Mouse (Mus musculus): Measurements from ENCODE around the gene Ppm1l.

Gene Ppm1l

DNA sequence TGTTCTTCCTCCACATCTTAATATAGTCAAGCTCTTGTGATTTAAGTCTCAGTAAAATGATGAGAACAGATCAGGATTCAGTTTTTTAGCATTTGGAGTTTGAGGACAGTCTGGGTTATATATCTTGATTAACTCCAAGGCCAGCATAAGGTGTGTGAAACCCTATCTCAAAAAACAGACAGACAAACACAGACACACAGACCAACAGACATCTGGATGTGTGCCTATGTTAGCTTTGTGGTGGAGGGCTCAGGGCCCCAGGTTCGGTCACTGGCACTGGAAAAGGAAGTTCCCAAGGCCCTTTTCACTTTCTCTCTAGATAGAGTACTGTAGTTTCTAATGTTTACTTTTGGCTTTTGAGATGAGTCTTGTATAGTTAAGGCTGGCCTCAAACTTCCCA lies 23.8 kb downstream of the Ppm1l start:
- no peak for DNase-seq (ENCODE audit: low spot score)

DNA sequence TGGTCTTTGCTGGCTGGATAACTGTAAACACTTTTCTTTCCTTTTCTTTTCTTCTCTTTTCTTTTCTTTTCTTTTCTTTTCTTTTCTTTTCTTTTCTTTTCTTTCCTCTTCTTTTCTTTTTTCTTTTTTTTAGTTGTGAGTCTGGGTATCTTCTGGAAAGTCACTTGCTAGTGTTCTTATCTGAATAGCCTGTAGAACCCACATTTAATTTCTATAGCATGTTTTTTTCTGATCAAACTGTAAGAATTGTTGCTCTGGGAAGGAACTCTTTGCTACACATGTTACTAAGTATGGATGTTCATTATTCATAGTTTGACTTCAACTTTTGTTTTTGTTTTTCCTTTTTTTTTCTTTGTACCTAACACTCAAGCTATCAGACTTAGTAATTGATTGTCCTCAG lies 24.3 kb downstream of the Ppm1l start:
- DNase-seq (ENCODE audit: low spot score) = no peak

DNA sequence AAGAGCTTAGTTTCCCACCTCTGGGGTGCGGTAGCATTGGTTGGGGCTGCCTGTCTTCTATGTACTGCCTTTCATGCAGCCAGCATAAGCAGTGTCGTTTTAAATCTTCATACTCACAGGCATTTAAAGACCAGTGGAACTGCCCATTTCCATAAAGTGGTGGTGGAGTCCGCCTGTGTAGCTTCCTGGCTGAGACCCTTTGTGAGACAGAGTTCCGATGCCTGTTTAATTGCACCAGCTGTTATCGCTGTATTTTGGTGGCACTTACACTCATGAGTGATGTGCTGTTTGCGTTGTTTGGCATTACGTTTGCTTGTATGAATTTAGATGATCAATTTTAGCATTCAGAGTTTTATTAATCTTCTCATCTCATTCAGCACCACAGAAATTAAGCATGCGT lies 24.9 kb downstream of the Ppm1l start:
- no peak for DNase-seq (ENCODE audit: low spot score)

DNA sequence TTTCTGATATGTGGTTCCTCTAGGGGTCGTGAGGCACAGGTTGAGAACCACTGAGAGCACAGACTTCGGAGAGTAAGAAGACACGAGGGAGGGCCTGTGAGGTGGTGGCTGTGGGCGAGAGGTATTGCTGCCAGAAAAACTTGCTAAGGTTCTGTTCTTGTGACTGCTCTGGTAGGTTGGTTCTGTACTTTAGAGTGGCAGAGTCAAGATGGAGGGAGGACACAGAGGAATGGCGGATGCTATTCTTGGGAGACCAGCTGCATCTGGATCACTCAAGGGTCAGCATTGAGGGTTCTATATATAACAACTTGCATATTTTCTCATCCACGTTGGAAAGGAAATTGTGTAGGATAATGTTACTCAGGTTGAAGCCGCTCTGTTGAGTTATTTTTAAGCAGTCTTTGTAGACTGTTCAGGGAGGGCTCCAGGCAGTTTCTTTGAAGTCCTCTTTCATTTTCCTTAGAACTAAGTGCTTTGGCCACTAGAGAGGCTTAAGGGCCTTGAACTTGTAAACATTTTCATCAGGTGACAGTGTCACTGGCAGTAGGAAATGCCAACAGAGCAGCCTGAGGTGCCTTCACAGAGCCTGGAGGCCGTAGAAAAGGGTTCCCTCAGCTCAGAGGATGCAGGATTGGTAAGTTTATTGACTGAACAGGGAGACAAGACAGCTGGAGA lies 25.7 kb downstream of the Ppm1l start:
- no peak for DNase-seq (ENCODE audit: low spot score)

DNA sequence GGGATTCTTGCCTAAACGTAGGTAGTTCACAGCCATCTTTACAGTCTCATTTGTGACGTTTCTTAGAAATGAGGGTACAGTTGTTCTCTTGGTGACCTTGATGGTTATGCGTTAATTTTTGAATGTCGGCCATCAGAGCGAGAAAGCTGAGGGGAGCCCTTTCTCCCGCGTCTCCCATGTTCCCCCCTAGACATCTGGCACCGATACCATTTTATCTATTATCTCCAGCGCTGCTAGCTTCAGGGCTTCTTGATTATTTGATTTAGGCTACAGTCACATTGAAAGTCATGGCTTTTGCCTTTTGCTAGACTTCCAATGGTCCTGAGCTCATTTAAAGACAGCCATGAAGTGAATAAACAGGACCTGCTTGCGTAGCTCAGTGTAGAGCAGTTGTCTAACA lies 26.5 kb downstream of the Ppm1l start:
- no peak for DNase-seq (ENCODE audit: low spot score)

DNA sequence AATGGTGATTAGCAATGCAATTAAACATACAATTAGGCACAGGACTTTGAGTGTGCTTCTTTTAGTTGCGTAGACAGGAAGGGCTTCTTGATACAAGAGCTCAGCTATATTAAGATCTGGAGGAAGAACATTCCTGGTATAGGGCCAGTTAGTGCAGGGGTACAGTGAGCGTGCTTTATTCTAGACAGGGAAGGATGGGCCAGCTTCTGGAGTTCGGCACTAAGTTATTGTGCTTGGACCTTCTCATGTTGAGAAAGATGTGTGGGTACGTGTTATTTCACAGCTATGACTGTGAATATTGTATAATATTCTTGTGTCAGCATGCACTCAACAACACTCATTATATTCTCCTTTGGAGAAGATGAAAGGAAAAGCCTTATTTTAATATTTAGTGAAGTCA lies 29.9 kb downstream of the Ppm1l start:
- no peak for DNase-seq (ENCODE audit: low spot score)

DNA sequence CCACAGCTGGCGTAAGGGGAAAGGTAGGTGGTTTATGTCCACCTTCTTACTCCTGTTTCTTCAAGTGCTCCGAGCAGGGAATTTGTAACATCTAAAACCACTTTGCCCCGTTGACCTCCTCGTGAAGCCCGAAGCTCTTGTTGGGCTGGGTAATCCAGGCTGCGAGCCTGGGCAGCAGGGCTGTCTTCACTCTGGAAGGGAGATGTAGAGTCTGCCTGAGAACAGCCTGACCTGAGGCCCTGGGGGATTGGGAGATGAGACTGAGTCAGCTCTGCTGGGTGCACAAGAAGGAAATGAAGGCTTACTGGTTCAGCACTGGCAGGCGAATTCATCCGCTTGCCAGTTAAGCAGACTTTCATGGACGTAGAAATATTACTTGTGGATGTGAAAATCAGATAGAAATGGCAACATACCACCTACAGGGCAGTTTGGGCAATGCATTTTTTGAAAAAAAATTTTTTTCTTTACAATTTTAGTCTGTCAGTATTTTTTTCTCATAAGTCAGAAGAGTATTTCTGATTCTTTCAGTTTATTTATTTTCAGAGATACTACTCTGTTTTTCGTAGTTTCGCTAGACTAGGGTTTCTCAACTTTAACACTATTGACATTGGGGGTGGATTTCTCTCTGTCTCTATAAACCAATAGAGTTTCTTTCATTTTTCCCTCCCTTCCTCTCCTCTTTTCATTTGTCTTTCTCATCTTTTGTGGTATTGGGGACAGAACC lies 31.7 kb downstream of the Ppm1l start:
- DNase-seq (ENCODE audit: low spot score) = no peak

DNA sequence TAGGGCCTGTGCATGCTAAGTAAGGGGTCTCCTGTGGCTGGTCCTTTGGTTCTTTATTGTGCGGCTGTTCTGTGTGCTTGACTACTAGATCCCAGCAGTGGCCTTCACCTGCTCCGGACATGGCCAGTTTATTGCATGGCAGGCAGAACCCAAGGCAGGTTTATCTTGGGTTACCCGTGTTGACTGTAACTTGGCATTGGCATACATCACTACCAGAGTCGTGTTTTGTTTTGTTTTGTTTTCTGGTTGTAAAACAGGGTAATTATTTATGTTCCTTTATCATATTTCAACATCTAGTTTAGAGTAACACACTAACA lies 32.2 kb downstream of the Ppm1l start:
- no peak for DNase-seq (ENCODE audit: low spot score)

DNA sequence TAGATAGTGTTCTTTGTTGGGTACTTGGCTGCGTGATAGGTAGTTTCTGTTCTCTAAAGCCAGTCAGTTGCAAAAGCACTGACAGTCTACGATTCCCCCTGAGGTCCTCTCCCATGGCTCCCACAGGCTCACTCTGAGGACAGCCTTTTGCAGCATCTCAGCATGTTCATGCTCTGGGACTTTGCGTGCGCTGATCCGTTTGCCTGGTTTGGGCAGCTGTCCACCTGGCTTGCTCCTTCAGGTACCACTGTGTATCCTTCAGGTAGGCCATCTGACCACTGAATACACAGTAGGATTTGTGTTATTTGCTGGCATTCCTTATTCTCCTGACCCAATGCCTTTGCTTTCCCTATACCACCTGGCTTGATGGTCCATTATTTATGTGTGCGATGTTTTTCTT lies 33.3 kb downstream of the Ppm1l start:
- no peak for DNase-seq (ENCODE audit: low spot score)

DNA sequence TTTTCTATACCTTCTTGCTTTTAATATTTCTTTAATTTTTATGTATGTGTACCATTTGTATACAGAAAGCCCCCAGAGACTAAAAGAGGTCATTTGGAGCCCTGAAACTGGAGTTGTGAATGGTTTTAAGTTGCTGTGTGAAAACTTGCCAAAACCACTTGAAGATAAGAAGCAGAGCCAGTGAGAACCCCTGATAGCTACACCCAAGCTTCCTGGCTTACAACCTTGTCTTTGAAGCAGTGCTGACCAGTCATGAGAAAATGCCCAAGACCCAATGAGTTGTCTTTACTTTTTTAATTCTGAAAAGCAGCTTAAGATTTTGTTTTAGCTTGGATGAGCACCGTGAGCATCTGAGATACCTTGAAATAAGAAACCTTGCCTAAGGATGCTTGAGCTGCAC lies 35.5 kb downstream of the Ppm1l start:
- no peak for DNase-seq (ENCODE audit: low spot score)

DNA sequence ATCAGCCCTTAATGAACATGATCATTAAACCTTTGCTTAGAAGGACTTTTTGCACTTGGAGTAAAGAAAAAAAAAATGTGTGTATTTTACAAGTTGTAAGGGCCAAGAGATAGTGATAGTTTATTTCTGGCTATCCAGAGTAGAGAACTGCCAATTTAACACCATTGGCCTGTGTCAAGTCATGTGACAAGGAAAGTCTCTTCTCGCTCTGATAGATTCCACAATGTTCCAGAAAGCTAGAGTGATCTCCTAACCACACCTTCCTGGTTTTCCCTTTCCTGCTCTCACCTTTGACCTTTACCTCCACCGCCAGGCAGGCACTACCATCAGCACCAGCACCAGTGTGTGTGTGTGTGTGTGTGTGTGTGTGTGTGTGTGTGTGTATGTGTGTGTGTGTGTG lies 38.0 kb downstream of the Ppm1l start:
- DNase-seq (ENCODE audit: low spot score) = no peak

DNA sequence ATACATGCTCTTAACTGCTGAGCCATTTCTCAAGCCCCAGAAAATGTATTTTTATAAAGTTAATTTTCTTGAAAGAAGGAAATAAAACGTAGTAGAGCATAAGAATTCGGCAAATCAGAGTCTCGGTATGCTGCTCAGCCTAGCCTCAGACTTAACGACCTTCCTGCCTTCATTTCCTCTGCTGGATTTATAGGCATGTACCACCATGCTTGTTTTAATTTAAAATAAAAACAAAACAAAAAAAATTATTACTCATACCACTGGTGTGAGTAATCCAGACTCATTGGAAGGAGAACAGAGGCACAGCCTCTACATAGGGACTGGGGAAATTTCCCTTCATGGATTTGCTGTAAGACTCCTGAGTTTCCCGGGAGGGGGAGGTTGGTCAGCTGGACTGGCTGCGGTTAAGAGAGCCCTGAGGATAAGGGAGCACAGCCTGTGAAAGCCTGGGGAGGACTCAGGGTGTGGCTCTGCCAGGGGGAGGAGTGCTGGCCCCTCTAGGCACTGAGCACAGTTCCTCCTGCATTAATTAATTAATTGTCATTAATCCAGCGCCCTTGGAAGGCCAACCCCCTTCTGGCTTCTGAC lies 39.5 kb downstream of the Ppm1l start:
- no peak for DNase-seq (ENCODE audit: low spot score)

DNA sequence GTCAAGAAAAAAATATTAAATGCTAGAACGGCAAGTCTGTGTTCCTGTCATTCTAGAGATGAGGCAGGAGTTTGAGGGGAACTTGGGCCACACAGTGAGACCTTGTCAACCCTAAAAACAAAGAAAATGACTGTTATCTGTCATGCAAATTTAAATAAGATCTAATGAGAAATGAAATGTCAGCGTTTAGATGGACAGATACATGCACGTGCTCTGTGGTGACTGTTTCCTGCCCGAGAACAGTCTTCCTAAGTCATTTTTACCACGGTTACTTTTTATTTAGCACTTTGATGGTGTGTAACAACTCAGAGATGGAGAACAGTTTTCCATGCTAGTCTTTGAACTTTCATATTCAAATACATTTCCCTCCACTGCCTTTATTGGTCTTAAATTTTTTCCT lies 40.1 kb downstream of the Ppm1l start:
- DNase-seq (ENCODE audit: low spot score) = no peak

DNA sequence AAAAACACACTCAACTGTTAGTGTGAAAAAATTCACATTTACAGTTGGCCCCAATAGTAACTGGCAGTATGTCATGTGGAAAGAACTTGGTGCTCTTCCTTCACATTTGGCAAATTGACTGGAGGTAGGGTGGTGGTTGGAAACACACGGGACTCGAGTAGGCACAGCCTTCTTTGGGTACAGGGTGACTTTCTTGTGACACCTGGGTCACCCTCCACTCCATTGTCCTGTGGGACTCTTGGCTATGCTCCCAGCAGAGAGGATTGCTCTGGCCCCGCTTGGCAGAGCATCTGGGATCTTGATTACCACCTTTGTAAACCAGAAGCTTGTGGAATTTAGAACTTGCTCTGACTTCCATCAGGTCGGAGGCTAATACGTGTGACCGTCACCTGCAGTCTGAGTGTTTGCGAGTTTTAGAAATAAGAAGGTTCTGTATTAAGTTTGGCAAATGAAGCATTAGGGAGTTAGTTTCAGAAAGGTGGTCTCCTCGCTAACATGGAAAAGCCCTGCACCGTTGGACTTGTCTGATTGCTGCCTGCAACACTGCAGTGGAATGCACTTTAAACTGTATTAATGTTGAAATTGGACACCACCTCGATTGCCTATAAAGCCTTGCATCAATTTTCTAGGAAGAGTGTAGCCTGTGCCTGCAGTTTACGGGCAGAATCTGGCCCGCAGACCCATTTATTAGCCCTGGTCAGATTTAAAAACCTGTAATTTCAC lies 41.4 kb downstream of the Ppm1l start:
- no peak for DNase-seq (ENCODE audit: low spot score)

DNA sequence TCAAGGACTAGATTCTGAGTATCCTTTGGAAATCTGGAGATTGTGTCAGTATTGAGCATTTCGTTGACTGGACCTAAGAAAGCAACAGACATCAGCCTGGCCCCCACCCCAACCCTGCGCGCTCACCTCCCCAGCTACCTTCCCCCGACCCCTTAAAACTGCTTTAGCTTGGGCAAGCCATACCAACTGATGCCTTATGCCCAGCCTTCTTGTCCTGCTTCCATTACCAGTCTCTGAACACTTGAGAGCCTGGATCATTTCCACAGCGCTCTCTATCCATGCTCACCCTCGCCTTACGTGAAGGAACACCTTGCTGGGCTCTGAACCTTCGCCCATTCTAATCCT lies 41.9 kb downstream of the Ppm1l start:
- no peak for DNase-seq (ENCODE audit: low spot score)

DNA sequence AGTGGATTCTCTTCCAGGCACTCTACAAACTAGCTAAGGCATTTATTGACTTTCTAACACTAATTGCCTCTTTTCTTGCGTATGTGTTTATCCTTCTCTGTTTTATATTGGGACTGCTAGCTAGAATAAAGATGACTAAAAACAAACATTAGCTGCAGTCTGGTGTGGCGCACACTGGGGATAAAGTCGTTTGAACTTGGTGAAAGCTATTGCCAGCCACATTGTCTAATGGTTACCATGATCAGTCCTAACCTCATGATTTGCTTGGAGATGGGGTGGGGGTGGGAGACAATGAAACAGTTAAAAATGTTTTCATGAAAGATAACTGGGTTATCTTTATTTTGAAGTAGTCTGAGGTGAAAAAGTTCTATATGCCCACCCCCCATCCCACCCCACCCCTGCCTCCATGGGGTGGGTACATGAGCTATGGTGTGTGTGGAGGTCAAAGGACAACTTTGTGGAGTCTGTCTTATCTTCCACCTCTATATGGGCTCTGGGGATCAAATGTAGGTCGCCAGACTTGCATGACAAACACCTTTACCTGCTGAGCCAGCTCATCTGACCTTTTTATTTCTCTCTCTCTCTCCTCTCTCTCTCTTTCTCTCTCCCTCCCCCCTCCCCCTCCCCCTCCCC lies 43.7 kb downstream of the Ppm1l start:
- DNase-seq (ENCODE audit: low spot score) = no peak

DNA sequence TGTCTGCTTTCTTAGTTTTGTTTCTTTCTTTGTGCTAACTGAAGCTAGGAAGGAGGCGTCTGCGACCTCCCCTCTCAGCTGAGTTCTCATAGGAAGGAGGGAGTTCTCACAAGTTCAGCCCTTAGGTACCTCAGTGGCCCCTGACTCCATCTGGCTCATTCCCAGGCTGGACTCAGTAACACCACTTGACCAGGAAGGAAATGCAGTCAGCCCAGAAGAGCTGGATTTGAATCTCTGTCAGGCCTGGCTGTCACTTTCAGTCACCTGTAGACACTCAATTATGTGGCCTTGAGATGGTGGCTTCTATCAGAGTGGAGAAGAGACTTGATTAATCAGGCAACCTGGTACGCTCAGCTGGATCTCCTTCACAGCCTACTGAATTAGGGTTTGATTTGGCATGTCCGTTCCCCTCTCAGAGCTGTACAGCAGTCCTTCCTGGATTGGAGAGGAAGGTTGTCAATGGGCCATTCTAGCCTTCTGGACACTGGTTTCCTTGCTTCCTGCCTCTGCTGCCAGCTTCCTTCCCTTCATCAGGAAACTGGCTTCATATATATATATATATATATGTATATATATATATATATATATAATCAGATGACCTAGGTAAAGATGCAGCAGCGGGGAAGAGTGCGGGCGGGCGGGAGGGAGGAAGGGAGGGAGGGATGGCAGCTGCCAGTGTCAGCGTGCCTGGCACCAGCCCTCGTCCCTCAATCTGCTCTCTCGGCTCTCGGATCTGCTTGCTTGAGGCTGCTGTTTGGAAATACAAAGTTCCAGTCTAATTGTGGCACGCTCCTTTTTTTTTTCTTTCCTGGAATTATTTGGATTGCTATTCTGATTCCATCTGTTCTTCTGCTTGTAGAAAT lies 45.1 kb downstream of the Ppm1l start:
- DNase-seq (ENCODE audit: low spot score) = no peak

DNA sequence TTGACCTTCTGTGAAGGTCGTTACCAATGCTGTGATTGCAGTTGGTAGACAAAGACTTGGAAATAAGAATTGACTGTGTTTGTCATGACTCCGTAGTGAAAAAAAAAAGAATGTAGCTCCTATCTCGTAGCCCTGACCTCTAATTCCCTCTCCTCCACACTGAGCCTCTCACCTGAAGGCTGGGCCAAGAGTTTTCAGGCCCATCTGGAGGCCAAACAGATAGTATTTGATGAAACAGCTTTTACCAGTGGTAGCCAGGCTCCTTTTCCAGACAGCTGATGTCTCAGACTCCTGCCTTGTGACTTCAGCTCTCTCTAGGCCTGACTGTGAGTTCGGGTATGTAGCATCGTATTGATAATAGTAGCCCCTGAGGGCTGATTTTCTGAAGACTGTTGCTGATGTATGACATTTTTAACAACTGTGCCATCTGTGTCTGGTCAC lies 45.7 kb downstream of the Ppm1l start:
- DNase-seq (ENCODE audit: low spot score) = no peak

DNA sequence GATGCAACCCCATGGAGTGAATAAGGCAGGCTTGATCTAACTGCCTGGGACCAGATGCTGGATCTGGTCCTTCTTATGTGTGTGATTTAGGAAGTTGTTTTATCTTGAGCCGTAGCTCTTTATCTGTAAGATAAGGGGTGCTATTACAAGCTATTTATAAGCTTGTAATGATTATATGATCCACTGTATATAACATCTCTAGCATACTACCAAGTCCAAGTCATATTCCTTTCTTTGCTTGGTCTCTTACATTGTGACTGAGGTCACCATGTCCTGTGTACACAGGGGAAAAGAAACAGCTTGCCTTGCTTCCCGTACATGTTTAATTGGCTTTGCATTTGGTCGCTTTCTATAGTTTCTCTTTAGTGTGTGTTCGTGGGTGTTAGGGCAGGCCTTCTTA lies 46.2 kb downstream of the Ppm1l start:
- DNase-seq (ENCODE audit: low spot score) = no peak

DNA sequence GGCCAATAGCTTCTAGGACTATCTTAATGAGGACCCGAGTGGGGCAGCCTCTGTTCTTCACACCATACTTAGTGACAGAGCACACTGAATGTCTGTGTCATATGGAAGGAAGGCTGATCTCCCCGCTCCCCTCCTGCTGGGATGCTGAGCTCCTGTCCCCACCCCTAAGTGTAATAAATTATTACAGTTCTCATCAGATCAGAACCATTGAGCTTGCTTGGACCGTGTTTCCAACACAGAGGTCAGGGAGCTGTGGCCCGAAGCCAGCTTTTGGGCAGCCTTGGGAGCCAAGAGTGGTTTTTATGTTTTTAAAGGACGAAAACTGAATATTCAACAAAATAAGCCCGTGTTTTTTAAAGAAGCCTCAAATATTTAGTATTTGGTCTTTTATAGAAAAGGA lies 47.5 kb downstream of the Ppm1l start:
- DNase-seq (ENCODE audit: low spot score) = no peak

DNA sequence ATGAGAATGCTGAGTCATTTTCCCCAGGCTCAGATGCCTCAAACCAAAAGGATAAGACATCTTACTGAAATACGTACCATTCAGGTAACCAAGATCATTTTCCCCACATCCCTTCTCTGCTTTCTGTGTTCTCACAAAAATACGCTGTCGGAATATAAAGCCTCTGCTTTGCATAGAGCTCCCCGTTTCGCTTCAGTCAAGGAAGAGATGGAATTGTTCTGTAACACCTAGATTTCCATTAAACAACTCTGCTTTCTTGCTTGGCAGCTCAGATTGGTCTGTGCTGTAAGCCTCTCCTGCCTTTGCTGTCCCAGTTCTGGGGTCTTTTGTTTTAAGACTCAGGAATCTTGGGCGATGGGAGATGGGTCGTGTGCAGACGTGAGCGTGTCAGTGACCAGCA lies 51.3 kb downstream of the Ppm1l start:
- no peak for DNase-seq (ENCODE audit: low spot score)

DNA sequence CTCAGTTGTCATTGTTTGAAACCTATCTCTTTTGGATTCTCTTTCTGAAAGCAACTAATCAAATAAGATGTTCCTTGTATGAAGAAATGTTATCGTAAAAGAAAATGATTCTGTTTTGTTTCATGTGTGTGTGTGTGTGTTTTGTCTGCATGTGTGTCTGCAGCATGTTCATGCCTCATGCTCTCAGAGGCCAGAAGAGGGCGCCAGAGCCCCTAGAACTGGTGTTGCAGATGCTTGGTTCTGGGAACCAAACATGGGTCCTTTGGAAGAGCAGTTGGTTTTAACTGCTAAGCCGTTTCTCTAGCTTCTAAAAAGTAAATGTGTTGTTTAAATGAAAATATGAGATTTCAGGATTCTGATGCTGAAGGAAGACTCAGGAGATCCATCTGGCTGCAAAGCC lies 56.1 kb downstream of the Ppm1l start:
- DNase-seq (ENCODE audit: low spot score) = no peak
